Mouse (Mus musculus) neural tube, embryonic 10.5 days (tissue): ENCODE measurements around the gene Adssl1.

Experiments used
- DNase-seq: peaks from one replicate; pipeline ENCODE4 v3.0.0-alpha.2; 2017; ENCODE audit warnings: low spot score; ENCODE audit errors: extremely low spot score

Gene Adssl1

DNA sequence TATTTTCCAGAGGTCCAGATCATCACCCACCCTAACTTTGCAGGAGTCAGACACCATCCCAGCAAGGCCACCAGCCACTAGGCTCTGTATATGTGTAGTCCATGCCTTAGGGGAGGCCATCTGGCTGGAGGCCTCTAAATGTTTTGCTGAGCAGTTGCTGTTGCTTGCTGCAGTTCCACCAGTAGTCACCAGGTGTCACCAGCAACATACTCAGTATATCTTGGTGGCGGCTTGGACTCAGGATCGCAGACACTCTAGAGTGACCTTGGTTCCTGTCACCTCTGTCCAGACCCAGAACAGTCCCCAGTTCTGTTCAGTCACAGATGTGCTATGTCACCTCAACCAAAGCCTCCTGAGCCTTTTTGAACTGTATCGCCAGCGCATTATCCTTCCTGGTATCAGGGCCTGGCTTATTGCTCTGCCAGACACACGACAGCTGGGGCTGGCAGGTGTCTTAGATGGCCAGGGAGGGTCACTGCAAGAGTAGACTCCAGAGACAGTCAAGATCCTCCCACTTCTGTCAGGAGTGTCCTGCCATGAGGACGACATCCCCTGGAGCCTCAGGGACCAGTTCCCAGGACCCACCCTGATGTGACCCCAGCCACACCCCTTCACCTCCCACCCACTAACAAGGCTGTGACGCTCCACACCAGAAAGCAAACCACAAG, 33.4 kb downstream of the Adssl1 start:
- peak; percentile 81 for DNase-seq

DNA sequence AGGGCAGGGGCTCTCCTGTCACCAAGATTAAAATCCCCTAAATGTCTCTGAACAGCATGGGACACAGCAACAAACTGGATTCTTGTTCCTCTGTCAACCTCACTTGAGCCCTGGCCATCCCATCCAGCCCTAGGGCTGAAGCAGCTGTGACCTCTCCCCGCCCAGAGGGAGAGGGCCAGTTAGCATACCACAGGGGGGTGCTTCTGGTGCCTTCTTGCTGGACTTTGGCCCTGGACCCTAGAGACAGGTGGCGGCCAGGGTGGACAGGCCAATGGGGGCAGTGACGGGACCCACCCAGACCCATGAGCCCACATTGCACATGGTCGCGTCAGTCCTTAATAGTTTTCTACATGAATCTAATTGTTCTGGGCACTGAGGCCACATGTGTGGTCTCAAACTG, 34.2 kb downstream of the Adssl1 start:
- no peak for DNase-seq

DNA sequence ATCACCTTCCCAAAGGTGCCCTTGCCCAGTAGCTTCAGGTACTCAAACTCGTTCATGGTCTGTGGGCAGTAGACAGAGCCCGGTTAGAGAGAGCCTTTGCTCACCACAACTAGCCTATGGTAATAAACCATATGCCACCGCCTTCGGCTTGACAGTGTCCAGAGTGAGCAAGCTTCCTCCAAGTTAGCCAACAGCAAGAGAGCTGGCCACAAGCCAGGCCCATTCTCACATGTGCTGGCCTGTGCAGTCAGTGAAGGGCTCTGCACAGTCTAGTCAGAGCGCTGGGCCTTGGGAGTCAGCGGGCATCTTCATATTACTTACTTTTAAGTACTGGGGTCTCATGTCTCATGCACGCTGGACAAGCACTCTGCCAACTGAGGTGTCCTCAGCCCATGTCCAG, 38.8 kb downstream of the Adssl1 start:
- no peak for DNase-seq

DNA sequence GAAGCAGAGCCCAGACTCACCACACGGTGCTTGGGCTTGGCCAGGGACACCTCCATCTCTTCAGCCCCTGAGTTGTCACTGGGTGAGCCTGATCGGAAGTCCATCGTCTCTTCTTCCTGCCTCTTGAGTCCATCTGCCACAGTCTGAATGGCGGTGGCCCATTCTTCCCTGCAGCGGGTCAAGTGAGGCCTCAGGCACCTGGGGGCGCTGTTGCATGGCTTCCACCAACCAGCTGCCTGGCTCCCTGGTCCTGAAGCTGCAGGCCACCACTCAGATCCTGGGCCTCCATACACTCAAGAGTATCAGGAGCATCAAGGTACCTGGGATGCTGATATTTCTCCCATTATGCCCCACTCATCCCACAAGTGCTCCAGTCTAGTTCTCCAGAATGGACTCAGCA, 39.3 kb downstream of the Adssl1 start:
- no peak for DNase-seq

DNA sequence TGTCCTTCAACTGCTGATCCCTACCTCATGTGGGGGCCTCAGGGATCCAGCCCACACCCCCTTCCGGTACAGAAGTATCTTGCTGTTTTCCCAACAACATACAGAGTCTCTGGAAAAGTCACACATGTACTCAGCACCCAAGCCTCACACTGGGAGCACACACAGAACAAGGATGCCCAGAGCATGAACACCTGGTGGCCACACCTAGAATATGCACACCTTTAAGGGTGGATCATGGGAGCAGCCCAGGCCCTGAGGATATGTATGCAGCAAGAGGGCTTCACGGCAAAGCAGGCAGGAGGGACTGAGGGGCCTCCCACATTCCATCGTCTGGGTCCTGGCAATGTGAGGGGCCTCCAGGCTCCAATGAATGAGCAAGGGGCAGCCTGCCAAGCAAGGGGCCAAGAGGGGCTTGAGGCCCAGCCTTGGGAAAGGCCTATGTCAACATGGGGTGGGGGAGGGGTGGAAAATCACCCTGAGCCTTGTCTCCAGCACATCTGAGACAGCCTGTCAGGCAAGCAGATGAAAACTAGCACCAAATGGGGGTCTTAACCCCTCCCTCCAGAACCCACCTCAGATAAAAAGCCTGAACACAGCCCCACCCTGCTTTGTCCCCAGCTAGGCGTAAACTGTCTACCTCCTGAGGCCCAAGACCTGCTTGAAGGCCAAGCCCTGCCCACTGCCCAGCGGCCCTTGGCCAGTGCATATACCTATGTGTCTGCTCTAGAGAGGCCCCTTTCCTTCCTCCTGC, 40.9 kb downstream of the Adssl1 start:
- DNase-seq = no peak

DNA sequence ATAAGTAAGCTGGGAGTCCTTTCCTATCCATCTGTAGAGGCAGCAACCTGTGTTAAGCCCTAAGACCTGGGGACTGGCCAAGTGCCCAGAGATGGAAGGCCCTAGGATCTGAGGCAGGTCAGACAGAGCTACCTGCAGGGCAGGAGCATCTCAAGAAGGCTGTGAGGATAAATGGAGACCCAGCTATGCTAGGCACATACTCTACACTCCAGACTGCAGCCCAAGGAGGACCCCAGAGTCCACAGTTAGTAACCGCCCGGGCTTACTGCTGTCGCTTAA, 41.4 kb downstream of the Adssl1 start:
- no peak for DNase-seq

DNA sequence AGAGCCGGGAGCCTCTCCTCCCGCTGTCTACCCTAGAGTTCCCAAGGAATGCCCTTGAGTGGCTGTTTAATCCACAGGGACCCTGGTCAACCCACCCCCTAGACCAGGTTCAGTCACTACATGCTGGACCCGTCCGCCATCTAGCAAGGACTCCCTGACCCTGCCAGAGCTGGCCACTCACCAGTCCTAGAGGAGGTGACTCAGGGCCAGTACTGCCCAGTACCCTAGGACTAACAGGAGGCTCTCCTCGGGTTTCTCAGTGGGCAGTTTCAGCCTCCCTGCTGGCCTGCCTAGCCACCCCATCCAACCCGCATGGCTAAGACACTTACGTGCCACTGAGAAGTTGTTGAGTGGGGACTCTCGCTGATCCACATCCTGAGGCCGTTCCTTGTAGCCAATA, 42.0 kb downstream of the Adssl1 start:
- no peak for DNase-seq

DNA sequence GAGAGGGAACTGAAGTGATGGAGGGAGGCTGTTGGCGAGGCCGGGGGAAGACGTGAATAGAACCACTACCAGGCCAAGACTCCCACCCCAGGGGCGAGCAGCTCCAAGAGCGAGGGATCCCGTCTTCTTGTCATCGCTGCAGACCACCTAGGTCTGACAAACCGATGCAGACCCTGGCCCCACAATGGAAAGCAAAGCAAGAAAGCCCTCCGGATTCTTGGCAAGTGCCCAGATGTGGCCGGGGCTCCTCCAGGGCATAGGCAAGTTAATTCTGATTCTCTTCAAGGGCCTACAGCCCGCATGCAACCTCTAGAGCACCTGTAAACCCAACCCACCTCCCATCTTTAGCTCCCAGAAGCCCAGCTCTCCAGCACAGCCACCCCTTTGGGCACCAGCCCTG, 43.5 kb downstream of the Adssl1 start:
- DNase-seq = no peak

DNA sequence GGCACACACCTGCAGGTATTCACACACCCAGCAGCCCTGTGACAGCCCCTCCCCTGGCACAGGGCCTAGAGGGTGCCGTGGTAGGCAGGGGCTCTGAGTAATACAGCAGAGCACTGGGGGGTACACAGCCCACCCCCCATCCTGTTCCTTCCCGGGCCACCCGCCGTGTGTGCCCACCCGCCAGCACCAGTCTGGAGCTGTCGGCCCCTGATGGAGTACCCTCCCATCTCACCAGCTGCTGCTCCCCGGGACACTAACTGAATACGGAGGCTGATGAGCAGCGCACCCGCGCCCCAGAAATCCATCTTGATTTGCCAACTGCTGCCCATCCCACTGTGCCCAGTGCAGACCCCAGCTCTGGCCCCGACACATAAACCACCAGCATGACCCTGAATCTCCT, 43.9 kb downstream of the Adssl1 start:
- DNase-seq = no peak

DNA sequence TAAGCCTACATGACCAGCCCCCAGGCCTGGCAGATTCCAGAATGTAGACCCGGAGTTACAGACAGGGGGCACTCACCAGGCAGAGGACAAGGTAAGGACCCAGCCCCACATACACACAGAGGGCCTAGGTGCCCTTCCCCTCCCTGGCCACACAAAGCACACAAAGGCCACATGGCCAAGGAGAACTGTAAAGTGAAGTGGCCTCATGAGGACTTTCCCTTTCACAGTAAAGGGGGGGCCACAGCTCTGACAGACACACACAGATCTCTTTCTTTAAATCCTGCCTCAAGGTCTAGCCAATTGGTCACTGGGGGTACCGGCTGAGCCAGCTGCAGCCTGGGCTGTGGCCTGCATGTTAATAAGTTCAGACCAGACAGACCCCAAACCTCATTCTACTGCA, 44.3 kb downstream of the Adssl1 start:
- no peak for DNase-seq

DNA sequence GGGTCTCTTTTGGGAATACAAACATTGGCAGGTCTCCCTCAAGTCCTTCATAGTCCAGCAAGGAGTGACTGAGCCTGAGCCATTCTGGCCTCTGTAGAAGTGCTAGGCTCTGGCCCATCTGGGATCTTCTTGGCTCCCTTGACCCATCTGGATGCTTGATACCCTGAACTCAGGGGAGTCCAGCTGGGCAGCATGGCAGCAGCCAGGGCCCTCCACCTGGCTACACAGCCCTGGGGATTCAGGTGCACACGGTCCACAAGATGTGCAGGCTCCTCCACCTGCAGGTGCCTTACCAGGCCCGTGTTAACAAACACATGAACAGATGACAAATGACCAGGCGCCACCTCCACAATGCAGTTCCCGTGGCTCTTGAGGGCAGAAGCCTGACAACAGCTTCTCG, 44.8 kb downstream of the Adssl1 start:
- DNase-seq = no peak

DNA sequence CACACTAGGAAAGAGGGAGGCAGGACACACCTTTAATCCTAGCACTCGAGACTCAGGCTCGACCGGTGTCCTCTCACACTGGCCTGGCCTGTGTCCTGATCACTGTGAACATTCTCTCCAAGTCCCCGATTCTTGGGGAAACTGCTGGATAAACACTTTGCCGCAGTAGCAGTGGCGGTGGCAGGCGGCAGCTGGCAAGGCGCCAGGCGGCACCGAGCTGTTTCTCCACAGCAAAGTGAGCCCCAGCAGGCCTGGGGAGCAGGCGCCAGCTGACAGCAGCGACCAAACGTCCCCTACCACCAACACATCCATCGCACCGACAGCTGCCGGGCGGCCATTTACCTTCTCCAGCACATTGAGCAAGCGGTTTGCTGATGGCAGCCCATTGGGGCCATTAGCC, 45.6 kb downstream of the Adssl1 start:
- DNase-seq = no peak

DNA sequence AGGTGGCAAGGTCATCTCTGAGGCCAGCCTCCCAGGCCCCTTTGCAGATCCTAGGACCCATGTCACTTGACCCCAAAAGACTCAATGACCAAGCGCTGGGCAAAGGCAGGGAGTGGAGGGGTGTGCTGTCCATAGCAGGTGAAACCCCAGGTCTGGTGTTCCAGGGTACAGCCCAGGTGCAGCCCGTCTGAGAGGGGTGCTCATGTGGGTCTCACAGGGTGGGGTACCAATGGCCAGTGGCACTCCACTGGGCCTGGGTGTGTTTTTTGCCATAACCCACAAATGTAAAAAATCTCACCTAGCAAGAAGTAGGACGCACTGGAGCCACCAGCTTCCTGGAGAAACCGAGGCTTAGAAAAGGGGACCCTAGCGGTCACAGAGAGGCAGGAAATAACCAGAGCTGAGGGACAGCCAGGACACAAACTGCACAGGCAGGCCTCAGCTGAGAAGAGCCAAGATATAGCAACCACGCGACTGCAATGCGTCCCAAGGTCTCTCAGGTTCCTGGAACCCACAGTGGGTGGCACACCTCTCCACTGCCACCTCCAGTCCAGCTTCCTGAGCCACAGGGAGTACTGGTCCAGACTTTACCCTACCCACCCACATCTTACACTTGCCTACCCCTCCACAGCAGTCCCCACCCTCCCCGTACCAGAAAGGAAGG, 46.2 kb downstream of the Adssl1 start:
- DNase-seq = no peak

DNA sequence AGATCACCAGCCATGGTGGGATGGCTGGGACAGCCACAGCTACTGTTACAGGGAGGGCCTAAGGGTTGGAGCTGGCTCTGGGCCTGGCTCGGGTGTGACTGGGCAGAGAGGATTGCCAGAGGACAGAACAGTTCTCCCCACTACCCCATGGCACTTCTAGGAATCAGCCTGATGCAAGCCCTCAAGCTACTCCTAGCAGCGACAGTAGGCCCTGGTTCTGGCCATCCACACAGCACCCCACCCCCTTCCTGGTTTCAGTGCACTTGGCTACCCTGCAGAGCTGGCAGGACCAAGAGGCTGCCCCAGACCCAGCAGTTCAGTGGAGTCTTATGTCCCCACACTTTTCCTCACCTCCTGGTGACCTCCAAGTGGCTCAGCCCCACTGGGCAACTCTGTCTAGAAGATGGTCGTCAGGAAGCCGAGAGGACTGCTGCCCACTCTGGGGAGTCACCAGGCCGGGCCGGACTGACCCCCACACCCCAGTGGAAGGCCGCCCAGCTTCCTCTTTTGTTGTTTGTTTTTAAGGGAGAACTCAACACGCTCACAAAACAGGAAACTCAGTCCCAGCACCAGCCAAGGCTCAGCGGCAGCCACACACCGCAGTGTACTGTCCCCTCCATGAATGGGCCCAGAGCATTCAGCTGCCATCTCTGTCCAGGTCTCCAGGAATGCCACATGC, 47.9 kb downstream of the Adssl1 start:
- DNase-seq = no peak

DNA sequence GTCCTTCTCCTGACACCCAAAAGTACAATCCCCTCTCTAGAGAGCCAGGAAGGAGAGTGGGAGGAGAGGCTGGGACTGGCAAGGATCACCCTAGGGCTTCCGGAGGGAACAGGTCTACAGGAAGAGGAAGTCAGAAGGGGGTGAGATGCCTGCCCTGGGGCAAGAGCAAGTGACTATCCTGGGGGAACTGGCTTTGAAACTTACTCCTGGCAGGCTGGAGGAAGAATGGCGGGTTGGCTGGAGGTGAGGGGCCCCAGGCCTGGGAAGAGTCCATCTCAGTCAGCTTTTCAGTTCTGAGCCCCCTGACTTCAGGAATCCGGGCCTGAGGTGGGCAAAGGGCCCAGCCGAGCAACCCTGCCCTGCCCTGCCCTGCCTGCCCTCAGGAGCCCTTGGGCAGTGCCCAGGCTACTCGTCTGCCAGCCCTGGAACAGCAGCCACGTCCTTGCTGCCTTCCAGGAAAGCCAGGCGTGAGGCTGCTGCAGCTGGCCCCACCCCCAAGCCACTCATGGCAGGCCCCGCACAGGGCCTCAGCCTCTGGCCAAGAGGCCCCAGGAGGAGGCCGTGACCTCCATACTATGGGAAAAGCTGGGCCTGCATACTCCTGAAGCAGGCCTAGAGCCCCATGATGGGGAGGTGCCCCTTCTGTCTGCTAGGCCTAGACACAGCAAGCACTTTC, 51.0 kb downstream of the Adssl1 start:
- DNase-seq = no peak

DNA sequence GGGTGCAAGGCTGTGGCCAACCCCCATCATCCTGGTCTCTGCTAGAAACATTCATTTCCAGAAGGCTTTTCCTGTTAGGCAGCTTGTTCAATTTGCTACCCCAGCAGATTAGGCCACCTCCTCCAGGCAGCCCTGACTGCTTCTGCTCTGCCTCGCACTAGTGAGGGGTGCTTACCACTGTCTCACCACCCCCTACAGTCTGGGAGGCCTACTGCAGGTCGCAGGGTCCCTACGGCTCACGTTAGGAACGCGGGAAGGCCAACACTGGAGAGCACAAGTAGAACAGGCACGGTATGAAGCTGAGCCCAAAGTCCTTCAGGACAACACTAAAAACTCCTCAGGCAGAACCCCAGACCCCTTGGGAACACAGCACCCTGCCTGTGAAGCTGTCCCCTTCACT, 52.0 kb downstream of the Adssl1 start:
- DNase-seq = no peak

DNA sequence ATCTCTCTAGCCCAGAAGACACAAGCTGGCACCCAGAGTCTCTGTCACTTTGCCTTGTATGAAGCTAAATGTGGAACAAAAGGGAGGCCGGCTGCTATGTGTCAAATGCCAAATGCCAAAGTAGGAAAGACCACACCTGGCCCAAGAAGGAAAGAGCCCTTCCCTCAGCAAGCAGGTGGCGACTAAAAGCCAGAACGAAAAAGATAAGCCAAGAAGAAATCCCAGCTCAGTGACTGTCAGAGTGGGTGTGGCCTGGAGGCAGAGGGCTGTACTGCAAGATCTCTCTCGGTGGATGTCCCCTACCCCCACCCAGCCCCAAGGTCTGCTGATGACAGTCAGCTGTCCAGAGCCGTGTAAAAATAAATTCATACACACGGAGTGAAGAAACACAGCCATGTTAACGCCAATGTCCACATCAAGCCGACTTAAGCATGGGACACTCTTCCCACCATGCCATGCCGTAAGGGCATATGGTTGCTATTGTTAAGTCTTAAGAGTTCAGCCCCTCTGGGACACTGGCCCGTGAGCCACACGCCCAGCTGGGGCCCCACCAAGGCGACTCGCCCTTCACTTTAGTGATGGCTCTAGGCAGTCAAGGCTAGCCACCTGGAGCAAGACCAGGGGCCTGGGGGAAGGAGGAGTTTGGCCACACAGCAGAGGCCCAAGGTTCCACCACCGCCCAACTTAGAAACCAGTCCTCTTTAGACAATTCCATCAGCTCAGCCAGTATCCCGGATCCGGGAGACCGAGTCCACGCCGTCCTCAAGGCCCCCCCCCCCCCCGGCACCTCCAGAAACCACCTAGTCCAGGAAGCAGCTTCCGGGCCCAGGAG, 53.1 kb downstream of the Adssl1 start:
- peak; percentile 64 for DNase-seq

DNA sequence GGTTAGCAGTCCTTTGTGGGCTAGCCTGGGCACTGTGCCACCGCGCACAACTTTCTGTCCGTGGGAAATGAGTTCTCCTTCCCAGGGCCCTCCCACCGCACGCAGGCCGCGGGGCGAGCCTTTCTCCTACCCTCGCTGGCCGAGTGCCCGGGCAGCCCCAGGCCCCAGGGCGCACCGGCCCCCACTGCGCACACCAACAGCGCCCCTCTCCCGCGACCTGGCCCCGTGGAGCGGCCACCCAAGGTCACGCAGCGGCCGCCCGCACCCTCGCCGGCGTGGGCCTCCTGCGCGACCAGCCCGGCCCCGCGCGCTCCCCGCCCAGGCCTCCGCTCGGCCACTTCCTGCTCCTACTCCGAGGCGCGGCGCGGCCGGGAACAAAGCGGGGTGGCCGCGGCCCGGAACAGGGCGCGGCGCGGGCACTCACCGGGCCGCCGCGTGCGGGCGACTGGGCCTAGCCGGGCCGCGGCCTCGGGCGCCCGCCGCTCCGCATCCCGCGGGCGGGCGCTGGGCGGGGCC, 53.8 kb downstream of the Adssl1 start:
- DNase-seq = peak; percentile 65

DNA sequence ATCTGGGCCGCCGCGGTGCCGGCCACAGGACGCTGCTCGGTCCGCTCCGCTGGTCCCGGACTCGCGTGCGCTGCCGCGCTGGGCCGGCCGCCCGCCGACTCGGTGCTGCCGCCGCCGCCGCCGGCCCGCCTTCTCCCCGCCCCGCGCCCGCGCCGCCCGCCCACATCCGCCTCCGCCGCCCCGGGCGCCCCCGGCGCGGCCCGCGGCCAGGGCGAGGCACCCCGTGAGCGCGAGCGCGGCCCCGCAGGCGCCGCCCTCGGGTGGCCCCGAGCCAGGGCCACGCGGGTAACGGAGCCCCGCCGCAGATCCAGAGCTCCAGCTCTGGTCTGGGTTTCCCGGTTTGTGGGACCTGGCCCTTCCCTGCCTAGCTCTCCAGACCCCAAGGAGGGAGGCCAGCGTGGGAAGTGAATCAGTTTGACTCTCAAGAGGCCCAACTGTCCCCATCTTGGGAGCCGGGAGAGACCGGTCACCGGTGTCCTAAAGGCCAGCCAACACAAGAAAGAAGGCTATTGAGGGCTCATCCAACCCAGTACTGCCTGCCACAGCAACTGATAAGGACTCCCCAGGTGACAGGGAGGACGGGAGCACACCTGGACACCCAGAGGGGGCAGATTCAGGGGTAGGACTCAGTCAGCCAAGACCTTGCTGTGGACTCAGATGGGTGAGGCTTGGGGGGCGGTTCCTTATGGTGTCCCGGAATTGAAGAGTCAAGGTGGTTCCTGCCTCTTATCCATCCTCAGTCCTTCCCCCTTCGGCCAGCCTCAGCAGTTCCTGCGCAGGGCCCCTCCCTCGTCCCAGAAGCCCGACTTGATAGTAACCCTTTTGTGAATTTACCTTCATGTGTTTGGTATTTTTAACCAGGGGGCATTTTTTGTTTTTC, 54.5 kb downstream of the Adssl1 start, which contains the start of gene Akt1:
Gene Akt1, minus strand, starts transcription at position 753 of the 880 bp plus-strand sequence.
- DNase-seq = peak; percentile 72
